Mouse (Mus musculus) erythroblast, adult 5-6 weeks (primary cell): ENCODE measurements around the gene 2810004N23Rik. TPM values are rescaled to one million over a fixed set of nuclear protein-coding genes. Genes with fewer than 3 reads are reported as not detected.
"Not testable (repeated sequence)": the region's sequence is repeated elsewhere in the genome, so short reads cannot be mapped to it uniquely, and the experiment has no call there.

Source experiments
- ATAC-seq: replicated peaks from 2 replicates; pipeline ENCODE4 v1.8.0; 2016; ENCODE audit warnings: moderate number of reproducible peaks, mild to moderate bottlenecking, moderate TSS enrichment, inconsistent platforms; ENCODE audit not compliant: poor library complexity, low FRiP score, severe bottlenecking
- total RNA-seq, 2 experiments: library from RNA; stranded (forward) in 1 of 2; stranded (reverse) in 1 of 2; fragments of 150-400 nt in 1 of 2; fragments of 200-764, 138-1000 nt in 1 of 2; gene quantifications; 2 replicates each; pipeline versions ENCODE4 v1.2.3 to v1.2.4; 2015 to 2017; ENCODE audit warnings: low replicate concordance in 2 of 2

The 2810004N23Rik gene
- total RNA-seq, 2 experiments from 2014 or later, result 7.1 to 9.2 TPM

GRCm38 (mm10) chr8:124869708-124870107, 6.8 kb upstream of the 2810004N23Rik start:
- no peak for ATAC-seq

GRCm38 (mm10) chr8:124867126-124867525, 4.2 kb upstream of the 2810004N23Rik start:
- ATAC-seq, result no peak

DNA sequence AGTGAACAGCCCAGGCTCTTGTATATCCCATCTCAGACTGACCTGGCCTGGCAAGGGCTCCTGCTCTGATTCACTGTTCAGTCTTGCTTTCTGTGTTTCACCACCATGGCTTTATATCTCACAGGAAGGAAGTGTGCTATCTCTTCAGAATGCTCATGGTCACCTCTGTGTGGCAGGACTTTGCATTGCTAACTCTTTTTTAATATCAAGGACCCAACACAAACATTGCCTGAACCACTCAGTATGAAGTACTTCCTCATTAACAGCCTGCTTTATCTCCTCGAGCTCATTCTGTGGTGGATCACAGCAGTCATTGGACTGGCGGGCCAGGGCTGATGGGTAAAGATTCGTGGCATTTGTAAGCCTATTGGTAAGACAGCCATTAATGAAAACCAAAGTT, 3.7 kb upstream of the 2810004N23Rik start:
- no peak for ATAC-seq

- ATAC-seq, result no peak
These were observed 809 bp upstream of the 2810004N23Rik start for GRCm38 (mm10) chr8:124863729-124864128.

GRCm38 (mm10) chr8:124863163-124863677, 300 bp upstream of the 2810004N23Rik start:
- ATAC-seq, result peak; percentile 43; the same call in 1 of the 2 replicates

- no peak for ATAC-seq
These were observed 2.7 kb downstream of the 2810004N23Rik start for GRCm38 (mm10) chr8:124860188-124860587.

- 0 out of 2 replicates have a peak, but pooled peaks have one; percentile 45 for ATAC-seq
These were observed 3.5 kb downstream of the 2810004N23Rik start for GRCm38 (mm10) chr8:124859466-124859865.

- ATAC-seq, result no peak
These were observed 9.4 kb downstream of the 2810004N23Rik start for GRCm38 (mm10) chr8:124853511-124853910.

DNA sequence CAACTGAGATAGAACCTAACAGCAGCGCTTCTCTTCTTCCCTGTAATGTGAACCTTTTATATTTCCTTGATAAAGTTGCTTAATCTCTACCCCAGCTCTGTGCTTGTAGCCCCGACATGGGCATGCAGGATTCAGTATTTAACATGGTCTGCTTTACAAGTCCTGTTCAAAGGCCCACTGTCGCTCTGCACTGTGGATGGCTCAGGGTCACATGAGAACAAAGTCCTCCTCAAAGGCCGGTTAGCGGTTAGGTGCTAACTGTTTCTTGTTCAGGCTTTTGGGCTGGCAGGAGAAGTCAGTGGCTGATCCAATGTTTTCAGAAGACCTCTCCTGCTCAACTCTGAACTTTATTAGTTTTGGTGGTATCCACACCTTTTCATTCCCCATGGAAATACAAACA, 17.3 kb downstream of the 2810004N23Rik start:
- ATAC-seq, result no peak

DNA sequence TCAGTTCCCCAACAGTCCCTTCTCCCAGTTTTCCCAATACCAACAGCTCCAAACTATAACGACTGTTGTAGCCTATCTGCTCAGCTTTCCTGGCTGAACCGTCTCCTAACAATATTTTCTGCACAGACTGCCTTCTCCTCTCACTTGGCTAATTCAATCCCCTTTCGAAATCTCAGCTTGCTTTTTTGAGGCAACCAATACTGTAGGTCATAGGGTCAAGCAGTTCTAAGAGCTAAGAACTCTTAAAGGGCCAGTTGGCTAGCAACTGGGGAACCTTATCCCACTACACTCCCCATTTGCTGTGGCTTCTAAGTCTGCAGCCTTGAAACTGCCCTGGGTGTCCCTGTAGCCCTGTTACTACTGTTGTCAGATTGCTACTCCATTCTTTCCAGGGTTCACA, 17.8 kb downstream of the 2810004N23Rik start:
- no peak for ATAC-seq

DNA sequence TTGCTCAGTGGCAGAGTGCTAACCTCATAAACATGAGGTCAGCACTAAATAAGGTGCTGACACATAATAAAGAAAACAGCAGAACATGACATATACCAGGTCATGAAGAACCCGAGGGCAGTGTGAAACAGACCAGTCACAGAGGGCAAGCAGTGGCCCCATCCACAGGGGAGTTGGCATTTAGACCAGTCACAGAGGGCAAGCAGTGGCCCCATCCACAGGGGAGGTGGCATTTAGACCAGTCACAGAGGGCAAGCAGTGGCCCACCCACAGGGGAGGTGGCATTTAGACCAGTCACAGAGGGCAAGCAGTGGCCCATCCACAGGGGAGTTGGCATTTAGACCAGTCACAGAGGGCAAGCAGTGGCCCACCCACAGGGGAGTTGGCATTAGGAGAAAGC, 20.0 kb downstream of the 2810004N23Rik start:
- not testable (repeated sequence) for ATAC-seq

DNA sequence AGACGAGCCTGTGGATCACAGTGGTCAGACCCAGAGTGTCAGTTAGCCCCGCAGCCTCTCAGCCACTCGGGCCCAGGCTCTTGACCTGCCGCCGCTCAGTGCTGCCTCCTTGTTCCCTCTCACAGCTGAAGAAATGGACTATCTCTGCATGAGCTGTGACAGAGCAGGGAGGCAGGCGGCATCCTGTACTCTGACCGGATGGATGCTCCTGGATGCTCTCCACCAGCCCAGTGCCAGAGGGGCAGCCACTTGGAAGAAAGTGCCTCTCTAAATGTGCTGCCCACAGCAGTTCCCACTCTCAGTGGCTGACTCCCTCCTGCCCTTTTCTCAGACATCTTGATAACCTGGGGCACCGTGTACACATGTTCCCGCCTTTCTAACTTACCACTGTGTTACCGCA, 21.1 kb downstream of the 2810004N23Rik start:
- ATAC-seq, result no peak

DNA sequence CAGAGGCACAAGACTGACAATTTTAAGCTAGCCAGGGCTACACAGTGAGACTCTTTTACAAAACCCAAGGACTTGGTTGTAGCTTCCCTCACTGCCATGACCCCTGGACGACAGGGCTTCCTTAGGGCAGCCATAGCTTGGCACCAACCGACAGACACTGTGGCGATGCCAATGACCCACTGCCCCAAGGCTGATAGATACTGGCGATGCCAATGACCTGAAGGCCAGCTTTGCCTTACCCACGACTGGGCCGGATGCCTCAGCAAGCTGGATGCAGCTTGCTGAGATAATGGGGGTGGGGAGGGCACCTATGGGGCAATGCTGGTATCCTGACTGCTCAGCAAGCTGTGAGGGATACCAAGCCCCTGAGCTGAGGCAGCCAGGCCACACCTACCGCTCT, 22.0 kb downstream of the 2810004N23Rik start:
- ATAC-seq, result no peak

DNA sequence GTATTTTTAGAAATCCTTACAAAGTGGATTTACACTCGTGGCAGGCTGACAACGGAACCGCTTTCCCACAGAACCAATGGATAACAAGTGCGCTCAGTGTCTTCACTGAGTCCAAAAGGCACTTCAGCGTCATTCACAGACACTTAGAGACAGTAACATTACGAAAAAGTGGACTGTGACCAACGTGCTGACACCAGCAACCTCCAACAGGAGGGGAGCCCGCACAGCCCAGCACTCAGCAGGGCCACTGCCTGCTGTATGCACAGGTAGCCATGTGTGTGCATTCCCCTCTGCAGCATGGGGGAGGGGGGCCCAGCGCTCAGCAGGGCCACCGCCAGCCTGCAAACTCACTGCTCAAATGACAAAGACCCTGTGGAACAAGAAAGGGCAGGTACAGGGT, 23.5 kb downstream of the 2810004N23Rik start:
- no peak for ATAC-seq

DNA sequence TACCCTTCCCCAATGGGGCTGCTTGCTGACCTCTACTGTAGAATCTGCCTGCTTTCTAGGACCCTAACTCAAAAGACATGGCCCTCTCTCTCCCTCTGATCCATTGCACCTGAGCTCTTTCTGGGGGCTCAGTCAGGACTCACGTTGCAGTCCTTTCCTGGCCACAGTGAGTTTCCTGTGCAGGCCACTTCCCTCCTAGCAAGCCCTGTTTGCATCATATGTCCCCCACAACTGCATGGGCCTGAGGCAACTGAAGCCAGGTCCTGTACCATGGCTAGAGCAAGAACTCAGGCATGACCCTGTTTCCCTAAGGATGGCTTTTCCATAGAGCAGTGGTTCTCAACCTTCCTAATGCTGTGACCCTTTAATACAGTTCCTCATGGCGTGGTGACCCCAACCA, 25.0 kb downstream of the 2810004N23Rik start:
- no peak for ATAC-seq

GRCm38 (mm10) chr8:124836907-124837306, 26.0 kb downstream of the 2810004N23Rik start:
- no peak for ATAC-seq

GRCm38 (mm10) chr8:124836273-124836672, 26.6 kb downstream of the 2810004N23Rik start:
- no peak for ATAC-seq

DNA sequence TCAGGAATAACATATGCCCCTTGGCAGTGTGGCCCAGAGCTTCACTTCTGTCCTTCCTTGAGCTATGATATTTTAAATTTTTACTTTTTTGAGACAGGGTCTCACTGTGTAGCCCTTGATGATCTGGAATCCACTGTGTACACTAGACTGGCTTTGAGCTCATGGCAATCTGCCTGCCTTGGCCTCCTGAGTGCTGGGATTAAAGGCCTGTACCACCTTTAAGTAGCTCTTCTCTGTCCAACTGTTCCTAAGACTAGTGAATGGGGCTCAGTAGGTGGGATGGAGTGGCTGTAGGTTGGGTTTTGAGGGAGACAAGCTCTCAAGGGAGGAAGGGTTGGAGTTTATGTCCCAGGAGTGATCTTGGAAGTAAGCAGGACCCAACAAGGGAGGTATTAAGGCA, 27.1 kb downstream of the 2810004N23Rik start:
- ATAC-seq, result no peak

DNA sequence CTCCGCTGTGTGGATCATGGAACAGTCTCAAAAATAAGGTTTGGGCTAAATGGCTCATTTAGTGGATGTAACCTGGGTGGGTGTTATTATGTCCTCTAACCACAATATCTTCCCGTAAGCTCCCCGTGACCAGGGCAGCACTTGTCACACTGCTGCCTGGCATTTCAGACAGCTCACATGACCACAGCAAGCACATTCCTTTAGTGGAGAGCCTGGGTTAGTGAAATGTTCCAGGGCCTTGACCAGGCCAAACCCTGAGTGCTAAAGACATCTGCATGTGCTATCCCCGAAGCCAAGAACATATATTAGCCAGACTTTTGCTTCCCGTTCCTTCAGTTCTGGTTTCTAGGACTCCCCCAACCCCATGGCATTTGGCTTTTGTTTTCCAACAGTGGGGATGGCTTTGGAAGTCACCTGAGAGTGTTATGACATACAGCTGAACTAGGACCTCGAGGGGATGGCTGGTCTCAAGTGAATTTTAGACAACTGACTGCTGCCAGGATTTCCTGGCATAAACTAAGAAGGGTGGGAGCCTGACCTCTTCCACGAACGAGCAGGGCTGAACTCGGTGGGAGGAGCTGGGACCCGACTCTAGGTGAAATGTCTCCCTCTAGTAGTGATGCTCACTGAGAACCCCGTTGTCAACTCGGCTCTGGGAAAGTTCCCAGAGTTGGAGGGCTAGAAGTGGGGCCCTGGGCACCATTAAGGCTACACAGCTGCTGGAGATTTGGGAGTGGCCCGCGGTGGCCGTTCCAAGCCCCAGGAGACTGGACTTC, 29.3 kb downstream of the 2810004N23Rik start:
- no peak for ATAC-seq

- ATAC-seq, result no peak
These were observed 31.0 kb downstream of the 2810004N23Rik start for GRCm38 (mm10) chr8:124831941-124832340.

GRCm38 (mm10) chr8:124831531-124831930, 31.4 kb downstream of the 2810004N23Rik start:
- no peak for ATAC-seq

- no peak for ATAC-seq
These were observed 32.9 kb downstream of the 2810004N23Rik start for GRCm38 (mm10) chr8:124830050-124830449.
